Mouse (Mus musculus): ENCODE measurements around the gene Trpm3. TPM values are rescaled to one million over a fixed set of nuclear protein-coding genes. Genes with fewer than 3 reads are reported as not detected.

Trpm3 gene
- polyA plus RNA-seq, 2 experiments = 0.03 TPM; not detected in 1

DNA sequence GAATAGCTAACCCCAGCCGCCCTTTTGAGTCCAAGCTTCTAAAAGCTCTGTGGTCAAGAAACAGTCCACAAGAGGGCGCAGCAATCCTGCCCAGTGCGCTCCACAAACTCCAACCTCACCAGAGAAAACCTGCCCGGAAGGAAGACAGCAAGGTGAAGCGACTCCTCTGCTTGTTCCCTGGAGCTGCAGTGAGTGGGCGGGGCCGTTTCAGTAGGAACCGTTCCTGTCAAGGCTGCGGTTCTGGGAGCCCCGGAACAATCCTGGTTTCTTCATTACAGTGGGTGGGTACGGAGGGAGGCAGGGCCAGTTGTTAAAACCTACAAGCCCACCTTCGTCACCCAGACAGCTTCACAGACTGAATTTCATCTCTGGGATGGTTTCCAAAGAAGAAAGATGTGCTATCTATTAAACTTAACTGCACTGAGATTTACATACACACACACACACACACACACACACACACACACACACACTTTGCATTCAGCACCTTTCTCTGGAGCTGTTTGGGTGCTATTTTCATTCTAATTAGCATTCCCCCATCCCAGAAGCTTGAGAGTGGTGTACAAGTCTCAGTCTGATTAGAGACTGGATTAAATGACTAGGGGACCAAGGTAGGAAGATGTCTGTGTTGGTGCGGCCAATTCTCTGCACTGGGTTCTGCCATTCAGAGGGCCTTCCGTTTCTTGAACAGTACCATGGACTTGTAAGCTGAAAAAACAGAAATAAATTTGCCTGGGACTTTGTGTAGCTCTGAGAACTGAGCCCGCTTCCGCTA lies 777.2 kb downstream of the Trpm3 start:
- no peak overlapping the region for H3K9ac ChIP-seq (replicated peaks)
- 19% methylated on average over 16 of the region's 16 CpGs for WGBS (ENCODE audit: insufficient replicate concordance)
- H3K4me3 ChIP-seq (ENCODE audit: insufficient read depth in 1 of 2, low read depth in 2 of 2, low read length in 2 of 2) = peak overlapping the region in 1 of 2 experiments; percentile 29; a peak in 1 of 4 replicates
- no peak for ATAC-seq (ENCODE audit: insufficient read depth)
- peak; percentile 17 to 26 (median 24) for DNase-seq (ENCODE audit: low read depth in 3 of 3, low spot score in 3 of 3)
- TF ChIP-seq CTCF (IDR thresholded peaks at IDR 0.05; ENCODE audit: low read depth) (peak; percentile 79), EP300 (IDR thresholded peaks at IDR 0.05; ENCODE audit: low read depth) (no peak)
- H3K4me1 ChIP-seq (replicated peaks; ENCODE audit: control insufficient read depth in 2 of 2, insufficient read depth in 2 of 2, low read length in 1 of 2) = peaks cover 0 to 1% of the 10 kb centered on the region in 2 experiments; a peak in 1 of 4 replicates
- no peak overlapping the region for H3K27ac ChIP-seq
- no peaks in the 10 kb centered on the region for H3K27me3 ChIP-seq (ENCODE audit: control insufficient read depth, insufficient read depth, low read length)
- peak overlapping the region; percentile 50 for H3K4me2 ChIP-seq (ENCODE audit: low read depth)
- no peaks in the 10 kb centered on the region for H3K36me3 ChIP-seq (replicated peaks; ENCODE audit: control insufficient read depth, insufficient read depth, low read depth)
- no peaks in the 10 kb centered on the region for H3K9me3 ChIP-seq (ENCODE audit: control insufficient read depth, low read length)

- Histone ChIP-seq H3K27ac (no peak overlapping the region), H3K4me3 (ENCODE audit: insufficient read depth in 1 of 2, low read depth in 2 of 2, low read length in 2 of 2) (no peak overlapping the region), H3K4me2 (ENCODE audit: low read depth) (no peak overlapping the region), H3K9ac (replicated peaks) (no peak overlapping the region), H3K27me3 (ENCODE audit: control insufficient read depth, insufficient read depth, low read length) (no peaks in the 10 kb centered on the region), H3K9me3 (ENCODE audit: control insufficient read depth, low read length) (no peaks in the 10 kb centered on the region), H3K4me1 (replicated peaks; ENCODE audit: control insufficient read depth in 2 of 2, insufficient read depth in 2 of 2, low read length in 1 of 2) (peaks cover 0 to 1% of the 10 kb centered on the region in 2 experiments; a peak in 1 of 4 replicates), H3K36me3 (replicated peaks; ENCODE audit: control insufficient read depth, insufficient read depth, low read depth) (no peaks in the 10 kb centered on the region)
- DNase-seq (ENCODE audit: low read depth in 3 of 3, low spot score in 3 of 3) (peak in 1 of 3 experiments; percentile 4), ATAC-seq (ENCODE audit: insufficient read depth) (peak; percentile 63)
- WGBS (ENCODE audit: insufficient replicate concordance) = 40% methylated on average over 18 of the region's 18 CpGs
- no peak for TF ChIP-seq EP300 (IDR thresholded peaks at IDR 0.05; ENCODE audit: low read depth)
- no peak for TF ChIP-seq CTCF (IDR thresholded peaks at IDR 0.05; ENCODE audit: low read depth)
Observed at GRCm38 (mm10) chr19:22916643-22917344, 777.9 kb downstream of the Trpm3 start.

DNA sequence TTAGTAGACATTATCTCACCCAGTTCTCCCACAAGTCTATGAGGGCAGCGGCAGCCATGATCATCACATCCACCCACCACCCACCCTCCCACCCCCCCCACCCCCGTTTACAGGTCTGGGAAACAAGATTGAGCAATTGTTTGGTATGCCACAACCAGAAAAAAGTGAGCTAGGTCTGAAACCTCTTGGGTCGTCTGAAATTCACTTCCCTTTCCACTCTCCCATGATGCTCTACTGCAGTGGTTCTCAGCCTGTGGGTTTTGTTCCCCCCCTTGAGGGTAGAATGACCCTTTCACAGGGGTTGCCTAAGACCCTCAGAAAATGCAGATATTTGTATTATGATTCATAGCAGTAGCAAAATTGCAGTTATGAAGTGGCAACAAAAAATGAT lies 778.5 kb downstream of the Trpm3 start:
- DNase-seq (ENCODE audit: low read depth in 3 of 3, low spot score in 3 of 3) = no peak
- ATAC-seq (ENCODE audit: insufficient read depth) = no peak
- H3K9me3 ChIP-seq (ENCODE audit: control insufficient read depth, low read length) = no peaks in the 10 kb centered on the region
- no peak overlapping the region for H3K9ac ChIP-seq (replicated peaks)
- H3K4me1 ChIP-seq (replicated peaks; ENCODE audit: control insufficient read depth in 2 of 2, insufficient read depth in 2 of 2, low read length in 1 of 2) = peaks cover 0 to 1% of the 10 kb centered on the region in 2 experiments; a peak in 1 of 4 replicates
- H3K4me3 ChIP-seq (ENCODE audit: insufficient read depth in 1 of 2, low read depth in 2 of 2, low read length in 2 of 2) = no peak overlapping the region
- H3K27ac ChIP-seq = no peak overlapping the region
- H3K4me2 ChIP-seq (ENCODE audit: low read depth) = no peak overlapping the region
- no peaks in the 10 kb centered on the region for H3K27me3 ChIP-seq (ENCODE audit: control insufficient read depth, insufficient read depth, low read length)
- TF ChIP-seq CTCF (IDR thresholded peaks at IDR 0.05; ENCODE audit: low read depth) = no peak
- TF ChIP-seq EP300 (IDR thresholded peaks at IDR 0.05; ENCODE audit: low read depth) = no peak
- H3K36me3 ChIP-seq (replicated peaks; ENCODE audit: control insufficient read depth, insufficient read depth, low read depth) = no peaks in the 10 kb centered on the region
- WGBS (ENCODE audit: insufficient replicate concordance) = 14% methylated on average over 3 of the region's 3 CpGs

GRCm38 (mm10) chr19:22920949-22921348 lies 782.1 kb downstream of the Trpm3 start:
- H3K4me1 ChIP-seq (replicated peaks; ENCODE audit: control insufficient read depth in 2 of 2, insufficient read depth in 2 of 2, low read length in 1 of 2) = peaks cover 0 to 1% of the 10 kb centered on the region in 2 experiments; a peak in 1 of 4 replicates
- no peak overlapping the region for H3K9ac ChIP-seq (replicated peaks)
- H3K9me3 ChIP-seq (ENCODE audit: control insufficient read depth, low read length) = no peaks in the 10 kb centered on the region
- WGBS (ENCODE audit: insufficient replicate concordance) = 35% methylated on average over 5 of the region's 5 CpGs
- H3K4me3 ChIP-seq (ENCODE audit: insufficient read depth in 1 of 2, low read depth in 2 of 2, low read length in 2 of 2) = no peak overlapping the region
- TF ChIP-seq EP300 (IDR thresholded peaks at IDR 0.05; ENCODE audit: low read depth) (no peak), CTCF (IDR thresholded peaks at IDR 0.05; ENCODE audit: low read depth) (no peak)
- no peaks in the 10 kb centered on the region for H3K27me3 ChIP-seq (ENCODE audit: control insufficient read depth, insufficient read depth, low read length)
- DNase-seq (ENCODE audit: low read depth in 3 of 3, low spot score in 3 of 3) (no peak), ATAC-seq (ENCODE audit: insufficient read depth) (no peak)
- H3K4me2 ChIP-seq (ENCODE audit: low read depth) = no peak overlapping the region
- no peaks in the 10 kb centered on the region for H3K36me3 ChIP-seq (replicated peaks; ENCODE audit: control insufficient read depth, insufficient read depth, low read depth)
- H3K27ac ChIP-seq = no peak overlapping the region
